Mouse (Mus musculus) left cerebral cortex, adult 2 months (tissue): ENCODE data around the gene Kif26a. TPM values are rescaled to one million over a fixed set of nuclear protein-coding genes. Genes with fewer than 3 reads are reported as not detected.

Experiments
- DNase-seq, 2 experiments: peaks; one replicate each; pipeline ENCODE4 v3.0.0; 2021 to 2022; ENCODE audit warnings: low spot score in 2 of 2, mixed read lengths in 1 of 2; ENCODE audit errors: extremely low spot score in 1 of 2
- H3K27ac ChIP-seq: fragments of 200-600 bp; 2 replicates; pipeline ENCODE4 v1.8.1; 2022
- H3K4me3 ChIP-seq: fragments of 200-600 bp; 2 replicates; pipeline ENCODE4 v1.8.1; 2022
- CTCF ChIP-seq: fragments of 200-600 bp; IDR thresholded peaks from 2 replicates; pipeline ENCODE4 v1.8.1; 2022; ENCODE audit warnings: antibody characterized with exemption, mild to moderate bottlenecking, moderate library complexity
- intact Hi-C: fragments of 180-260 bp; cut with DNase I; formaldehyde crosslinking; loops from one replicate; pipeline ENCODE4 v1.15.1; 2025
- microRNA-seq, 2 experiments: library from miRNA; unstranded; fragments of <30 nt; microRNA quantifications; one replicate each; pipeline ENCODE4 v1.2.0; 2021
- total RNA-seq, 2 experiments: library from RNA; stranded (reverse); gene quantifications; 2 replicates each; pipeline ENCODE4 v1.2.3; 2021

Kif26a gene
- total RNA-seq, 2 experiments from 2014 or later: 4.9 to 5.2 TPM

DNA sequence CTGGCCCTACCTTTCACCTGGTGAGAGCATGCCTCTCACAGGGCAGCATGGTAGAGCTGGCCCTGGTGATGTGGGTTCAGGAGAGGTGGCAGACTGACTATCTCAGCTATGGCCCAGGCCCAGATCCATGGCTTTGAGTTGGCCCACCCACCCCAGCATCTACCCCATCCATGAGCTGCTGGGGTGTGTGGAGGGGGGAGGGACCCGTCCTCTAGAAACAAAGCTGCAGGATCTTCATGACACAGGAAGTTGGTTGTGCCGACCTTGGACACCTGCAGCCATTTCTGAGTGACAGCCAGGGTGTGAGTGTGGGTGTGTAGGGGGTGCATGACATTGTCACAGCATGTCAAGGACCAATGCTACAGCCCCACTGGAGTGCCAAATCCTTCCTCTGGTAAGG lies 84.2 kb downstream of the Kif26a start:
- intact Hi-C loops: no loop called here
- DNase-seq: no peak
- no peak overlapping the region for H3K4me3 ChIP-seq

More for the DNA sequence above, 84.2 kb downstream of the Kif26a start:
- no peak for TF ChIP-seq CTCF
- no peak overlapping the region for H3K27ac ChIP-seq

Small RNAs within 50 kb of the gene (microRNA-seq; reads per million reads assigned to microRNA genes)
- gene Mir203 (60.5 to 63.0 reads per million in 2 experiments), gene Mir3073a (0 reads per million in 2 experiments), gene Mir3073b (0 reads per million in 2 experiments)

Other genes with a start within 250 kb of the Kif26a start
- 10 to 100 TPM; 59.4 to 61.0 TPM for gene Ppp1r13b, start 238.1 kb upstream of the Kif26a start, total RNA-seq
- 100 to 1,000 TPM; 328 to 341 TPM for gene Atp5mpl, start 179.2 kb upstream of the Kif26a start, total RNA-seq
- under 1 TPM; 0.56 to 0.57 TPM for gene Tdrd9, start 174.6 kb upstream of the Kif26a start, total RNA-seq
- under 1 TPM in 1 of 2 experiments, not detected in 1; 0.50 TPM for gene Rd3l, start 164.9 kb upstream of the Kif26a start, total RNA-seq
- 1 to 10 TPM; 4.7 to 4.9 TPM for gene Aspg, start 39.5 kb upstream of the Kif26a start, total RNA-seq